Mouse (Mus musculus) layer of hippocampus, postnatal 14 days (tissue): Measurements from ENCODE around the gene Ctcf. TPM values are rescaled to one million over a fixed set of nuclear protein-coding genes. Genes with fewer than 3 reads are reported as not detected.
"Not testable (repeated sequence)": the region's sequence is repeated elsewhere in the genome, so short reads cannot be mapped to it uniquely, and the experiment has no call there.

Experiments
- DNase-seq, 2 experiments: peaks; one replicate each; pipeline ENCODE4 v3.0.0; 2021 to 2022; ENCODE audit warnings: low spot score in 2 of 2, mixed read lengths in 1 of 2
- long read RNA-seq, 2 experiments: library from polyadenylated mRNA; stranded (forward); transcript quantifications; one replicate each; pipeline ENCODE4 v2.0.0; 2021
- total RNA-seq, 2 experiments: library from RNA; stranded (reverse); gene quantifications; 2 replicates each; pipeline ENCODE4 v1.2.3; 2021

Ctcf gene
- 10 to 100 TPM; 60.4 to 64.1 TPM for total RNA-seq
- long read RNA-seq, experiment 1, transcript Ctcf-201 (12 exons, 3,782 nt): major isoform, 10 of 26 reads
- long read RNA-seq, experiment 1, partial matches to known transcripts: 3 of 26 reads
- long read RNA-seq, experiment 1, other reads (novel, unspliced or antisense): 13 of 26 reads
- long read RNA-seq, experiment 2, transcript Ctcf-201 (12 exons, 3,782 nt): major isoform, 12 of 30 reads
- long read RNA-seq, experiment 2, partial matches to known transcripts: 3 of 30 reads
- long read RNA-seq, experiment 2, other reads (novel, unspliced or antisense): 15 of 30 reads

- peak; percentile 90 to 92 for DNase-seq
Measured at GRCm38 (mm10) chr8:105636018-105636962, at the start of gene Ctcf. TSS of gene Ctcf (plus strand) at chr8:105636568.

- DNase-seq: no peak
Measured at GRCm38 (mm10) chr8:105592431-105592830, 43.9 kb upstream of the Ctcf start.

GRCm38 (mm10) chr8:105593859-105594258 is 42.5 kb upstream of the Ctcf start:
- DNase-seq: no peak

GRCm38 (mm10) chr8:105594451-105595242 is 41.7 kb upstream of the Ctcf start:
- DNase-seq: no peak

GRCm38 (mm10) chr8:105596362-105597034 is 39.9 kb upstream of the Ctcf start:
- DNase-seq: no peak

- no peak for DNase-seq
Measured at GRCm38 (mm10) chr8:105598777-105599176, 37.6 kb upstream of the Ctcf start.

- no peak for DNase-seq
Measured at GRCm38 (mm10) chr8:105601301-105601700, 35.1 kb upstream of the Ctcf start.

- DNase-seq: not testable (repeated sequence)
Measured at GRCm38 (mm10) chr8:105602540-105602939, 33.8 kb upstream of the Ctcf start.

GRCm38 (mm10) chr8:105604804-105605381 is 31.5 kb upstream of the Ctcf start, which contains the start of gene Ripor1:
TSS of gene Ripor1 (plus strand) at chr8:105605255.
- DNase-seq: peak; percentile 73 to 78

- peak in 1 of 2 experiments; percentile 54 for DNase-seq
Measured at GRCm38 (mm10) chr8:105605491-105606188, 30.7 kb upstream of the Ctcf start.

GRCm38 (mm10) chr8:105606189-105607023 is 30.0 kb upstream of the Ctcf start:
- DNase-seq: peak; percentile 84 to 90

GRCm38 (mm10) chr8:105607062-105607461 is 29.3 kb upstream of the Ctcf start:
- no peak for DNase-seq

GRCm38 (mm10) chr8:105607684-105608083 is 28.7 kb upstream of the Ctcf start:
- no peak for DNase-seq

- no peak for DNase-seq
Measured at GRCm38 (mm10) chr8:105609355-105609754, 27.0 kb upstream of the Ctcf start.

GRCm38 (mm10) chr8:105609771-105610170 is 26.6 kb upstream of the Ctcf start:
- no peak for DNase-seq

- DNase-seq: no peak
Measured at GRCm38 (mm10) chr8:105611836-105612235, 24.5 kb upstream of the Ctcf start.

GRCm38 (mm10) chr8:105613037-105613436 is 23.3 kb upstream of the Ctcf start:
- no peak for DNase-seq

- DNase-seq: no peak
Measured at GRCm38 (mm10) chr8:105613830-105614511, 22.4 kb upstream of the Ctcf start.
